Mouse (Mus musculus): ENCODE results near the gene Prkrip1. TPM values are rescaled to one million over a fixed set of nuclear protein-coding genes. Genes with fewer than 3 reads are reported as not detected.
"Not testable (repeated sequence)": the region's sequence is repeated elsewhere in the genome, so short reads cannot be mapped to it uniquely, and the experiment has no call there.

Gene Prkrip1
- polyA plus RNA-seq, 1 experiment from 2014 or later: 79.6 TPM

GRCm38 (mm10) chr5:136230348-136231035, 31.7 kb upstream of the Prkrip1 start:
- Histone ChIP-seq H3K27me3 (peaks cover 19% of the 10 kb centered on the region), H3K9ac (replicated peaks) (no peak overlapping the region), H3K4me3 (no peak overlapping the region), H3K4me2 (replicated peaks) (no peak overlapping the region), H3K36me3 (peaks cover 37% of the 10 kb centered on the region), H3K9me3 (no peaks in the 10 kb centered on the region), H3K27ac (replicated peaks) (no peak overlapping the region), H3K4me1 (peaks cover 5% of the 10 kb centered on the region; the same call in 1 of the 2 replicates)
- 77% methylated on average over 4 of the region's 4 CpGs for WGBS
- ATAC-seq (ENCODE audit: low FRiP score, low read depth): no peak

DNA sequence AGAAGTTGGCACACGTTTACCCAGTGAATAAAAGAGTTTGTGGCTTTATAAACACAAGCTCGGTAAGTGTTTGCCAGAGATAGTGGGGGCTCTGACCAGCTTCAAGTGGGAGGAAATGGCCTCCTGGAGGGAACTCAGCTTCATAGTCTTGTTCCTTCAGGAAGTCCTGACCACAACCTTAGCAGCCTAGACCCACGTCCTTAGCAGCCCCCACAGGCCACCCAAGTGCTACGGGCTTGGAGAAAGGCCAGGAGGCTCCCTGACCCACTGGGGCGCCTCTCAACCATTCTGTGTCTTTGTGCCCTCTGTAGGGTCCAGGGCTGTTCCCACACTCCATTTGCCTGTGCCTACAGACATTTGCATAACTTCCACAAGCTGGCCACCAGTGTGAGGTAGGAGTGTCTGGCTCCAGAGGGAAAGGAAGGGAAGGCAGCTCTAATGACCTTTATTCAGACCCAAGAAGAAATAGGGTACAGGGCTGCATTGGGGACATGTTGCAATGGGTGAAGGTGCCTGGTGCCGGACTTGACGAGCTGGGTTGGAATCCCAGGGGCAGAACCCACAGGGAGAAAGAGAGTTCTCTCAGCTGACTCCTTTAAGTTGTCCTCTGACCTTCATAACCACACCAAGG, 27.6 kb upstream of the Prkrip1 start:
- peaks cover 68% of the 10 kb centered on the region for H3K36me3 ChIP-seq

DNA sequence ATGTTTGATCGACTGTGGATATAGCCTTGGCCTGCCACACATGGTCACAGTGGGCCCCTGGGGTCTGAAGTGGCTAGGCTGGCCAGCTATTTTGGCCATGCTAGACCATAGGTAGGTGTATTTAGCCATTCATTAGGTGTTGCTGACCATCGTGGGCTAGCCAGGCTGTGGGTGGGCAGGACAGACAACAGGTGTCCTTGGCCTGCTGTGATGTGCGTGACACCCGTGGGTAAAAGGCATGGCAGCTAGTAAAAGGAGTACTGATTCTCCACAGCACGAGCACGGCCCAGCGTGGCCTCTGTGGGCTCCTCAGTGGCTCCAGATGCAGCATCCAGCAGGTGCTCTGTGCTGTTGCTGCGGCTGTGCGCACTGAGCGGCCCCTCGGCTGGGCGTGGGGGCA, 19.8 kb upstream of the Prkrip1 start:
- 85% methylated on average over 12 of the region's 12 CpGs for WGBS
- H3K27ac ChIP-seq (replicated peaks): no peak overlapping the region
- peaks cover 45% of the 10 kb centered on the region for H3K36me3 ChIP-seq
- no peak for ATAC-seq (ENCODE audit: low FRiP score, low read depth)
- H3K4me1 ChIP-seq: no peaks in the 10 kb centered on the region
- no peak overlapping the region for H3K4me2 ChIP-seq (replicated peaks)
- no peaks in the 10 kb centered on the region for H3K27me3 ChIP-seq
- no peak overlapping the region for H3K9ac ChIP-seq (replicated peaks)
- H3K9me3 ChIP-seq: 0 out of 2 replicates have a peak, but pooled peaks cover 6% of the 10 kb centered on the region
- no peak overlapping the region for H3K4me3 ChIP-seq

More for the DNA sequence above, 27.6 kb upstream of the Prkrip1 start:
- no peaks in the 10 kb centered on the region for H3K4me1 ChIP-seq
- no peak overlapping the region for H3K4me2 ChIP-seq (replicated peaks)
- H3K9ac ChIP-seq (replicated peaks): no peak overlapping the region
- peaks cover under 1% of the 10 kb centered on the region; the same call in 1 of the 2 replicates for H3K27me3 ChIP-seq
- 78% methylated on average over 7 of the region's 7 CpGs for WGBS
- H3K27ac ChIP-seq (replicated peaks): no peak overlapping the region
- H3K9me3 ChIP-seq: no peaks in the 10 kb centered on the region
- no peak overlapping the region for H3K4me3 ChIP-seq
- ATAC-seq (ENCODE audit: low FRiP score, low read depth): no peak

- ATAC-seq (ENCODE audit: low FRiP score, low read depth): no peak
- Histone ChIP-seq H3K27me3 (no peaks in the 10 kb centered on the region), H3K9me3 (0 out of 2 replicates have a peak, but pooled peaks cover 6% of the 10 kb centered on the region), H3K4me1 (no peaks in the 10 kb centered on the region), H3K4me3 (no peak overlapping the region), H3K27ac (replicated peaks) (no peak overlapping the region), H3K36me3 (peaks cover 39% of the 10 kb centered on the region), H3K4me2 (replicated peaks) (no peak overlapping the region), H3K9ac (replicated peaks) (no peak overlapping the region)
- WGBS: 73% methylated on average over 4 of the region's 4 CpGs
Observed at GRCm38 (mm10) chr5:136217932-136218381, 19.2 kb upstream of the Prkrip1 start.

DNA sequence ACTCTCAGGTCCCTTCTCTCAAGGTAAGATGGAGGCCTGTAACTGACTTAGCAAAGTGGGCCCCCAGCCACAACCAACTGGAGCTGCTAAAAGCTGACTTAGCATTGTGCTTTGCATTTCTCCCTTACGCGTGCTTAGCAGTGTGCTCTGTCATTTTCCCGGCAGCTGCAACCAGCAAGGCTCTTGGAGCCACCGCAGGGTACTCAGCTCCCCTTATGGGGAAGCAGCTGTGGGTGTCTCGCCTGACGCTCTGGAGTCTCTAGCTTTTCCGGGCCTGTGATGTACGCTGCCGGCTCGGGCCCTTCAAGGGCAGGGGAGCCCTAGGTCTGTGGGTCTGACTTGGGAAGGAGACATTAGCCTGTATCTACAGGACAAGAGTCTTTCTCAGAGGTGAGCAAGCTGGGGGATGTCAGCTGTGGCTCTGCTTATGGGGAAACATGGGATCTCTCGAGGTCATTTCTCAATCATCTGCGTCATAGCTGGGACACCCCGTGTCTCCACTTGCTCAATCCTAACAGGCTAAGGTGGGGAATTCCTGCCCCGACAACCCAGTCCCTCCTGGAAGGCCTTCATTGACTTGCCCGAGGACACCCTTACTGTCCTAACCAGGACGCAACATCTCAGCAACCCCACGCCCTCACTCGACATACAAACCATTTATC, 18.4 kb upstream of the Prkrip1 start:
- Histone ChIP-seq H3K4me1 (no peaks in the 10 kb centered on the region), H3K27ac (replicated peaks) (no peak overlapping the region), H3K4me3 (no peak overlapping the region), H3K9ac (replicated peaks) (no peak overlapping the region), H3K27me3 (no peaks in the 10 kb centered on the region), H3K4me2 (replicated peaks) (no peak overlapping the region), H3K9me3 (0 out of 2 replicates have a peak, but pooled peaks cover 6% of the 10 kb centered on the region), H3K36me3 (peaks cover 33% of the 10 kb centered on the region)
- WGBS: 87% methylated on average over 18 of the region's 18 CpGs
- no peak for ATAC-seq (ENCODE audit: low FRiP score, low read depth)

GRCm38 (mm10) chr5:136215958-136216357, 17.2 kb upstream of the Prkrip1 start:
- Histone ChIP-seq H3K9me3 (0 out of 2 replicates have a peak, but pooled peaks cover 6% of the 10 kb centered on the region), H3K36me3 (peaks cover 21% of the 10 kb centered on the region), H3K4me1 (no peaks in the 10 kb centered on the region), H3K27ac (replicated peaks) (no peak overlapping the region), H3K4me2 (replicated peaks) (no peak overlapping the region), H3K9ac (replicated peaks) (no peak overlapping the region), H3K27me3 (no peaks in the 10 kb centered on the region), H3K4me3 (no peak overlapping the region)
- no peak for ATAC-seq (ENCODE audit: low FRiP score, low read depth)
- 88% methylated on average over 5 of the region's 5 CpGs for WGBS

- H3K4me1 ChIP-seq: no peaks in the 10 kb centered on the region
- H3K9ac ChIP-seq (replicated peaks): no peak overlapping the region
- 84% methylated on average over 3 of the region's 3 CpGs for WGBS
- no peak for ATAC-seq (ENCODE audit: low FRiP score, low read depth)
- H3K4me2 ChIP-seq (replicated peaks): no peak overlapping the region
- H3K9me3 ChIP-seq: 0 out of 2 replicates have a peak, but pooled peaks cover 6% of the 10 kb centered on the region
- no peaks in the 10 kb centered on the region for H3K27me3 ChIP-seq
- peaks cover 20% of the 10 kb centered on the region for H3K36me3 ChIP-seq
- H3K27ac ChIP-seq (replicated peaks): no peak overlapping the region
- no peak overlapping the region for H3K4me3 ChIP-seq
Observed at GRCm38 (mm10) chr5:136215211-136215610, 16.4 kb upstream of the Prkrip1 start.

- H3K36me3 ChIP-seq: peaks cover 8% of the 10 kb centered on the region
- 0 out of 2 replicates have a peak, but pooled peaks cover 6% of the 10 kb centered on the region for H3K9me3 ChIP-seq
- H3K4me2 ChIP-seq (replicated peaks): no peak overlapping the region
- 79% methylated on average over 5 of the region's 5 CpGs for WGBS
- H3K4me3 ChIP-seq: no peak overlapping the region
- H3K27me3 ChIP-seq: no peaks in the 10 kb centered on the region
- no peak for ATAC-seq (ENCODE audit: low FRiP score, low read depth)
- no peaks in the 10 kb centered on the region for H3K4me1 ChIP-seq
- H3K27ac ChIP-seq (replicated peaks): no peak overlapping the region
- no peak overlapping the region for H3K9ac ChIP-seq (replicated peaks)
Observed at GRCm38 (mm10) chr5:136213716-136214115, 15.0 kb upstream of the Prkrip1 start.

GRCm38 (mm10) chr5:136212716-136213115, 14.0 kb upstream of the Prkrip1 start:
- Histone ChIP-seq H3K4me1 (no peaks in the 10 kb centered on the region), H3K9me3 (0 out of 2 replicates have a peak, but pooled peaks cover 6% of the 10 kb centered on the region), H3K4me2 (replicated peaks) (no peak overlapping the region), H3K27ac (replicated peaks) (no peak overlapping the region), H3K27me3 (no peaks in the 10 kb centered on the region), H3K9ac (replicated peaks) (no peak overlapping the region), H3K36me3 (no peaks in the 10 kb centered on the region), H3K4me3 (no peak overlapping the region)
- no peak for ATAC-seq (ENCODE audit: low FRiP score, low read depth)
- WGBS: 95% methylated on average over 11 of the region's 11 CpGs

GRCm38 (mm10) chr5:136211341-136212102, 12.8 kb upstream of the Prkrip1 start:
- H3K27me3 ChIP-seq; H3K4me1 ChIP-seq; H3K9me3 ChIP-seq; H3K4me2 ChIP-seq (replicated peaks); H3K9ac ChIP-seq (replicated peaks); H3K36me3 ChIP-seq; ATAC-seq (ENCODE audit: low FRiP score, low read depth); H3K27ac ChIP-seq (replicated peaks); H3K4me3 ChIP-seq: not testable (repeated sequence)
- 92% methylated on average over 14 of the region's 14 CpGs for WGBS

GRCm38 (mm10) chr5:136210549-136210948, 11.8 kb upstream of the Prkrip1 start:
- no peak for ATAC-seq (ENCODE audit: low FRiP score, low read depth)
- WGBS: 71% methylated on average over 5 of the region's 5 CpGs
- no peak overlapping the region for H3K27ac ChIP-seq (replicated peaks)

More at GRCm38 (mm10) chr5:136210549-136210948, 11.8 kb upstream of the Prkrip1 start:
- Histone ChIP-seq H3K9me3 (0 out of 2 replicates have a peak, but pooled peaks cover 4% of the 10 kb centered on the region), H3K36me3 (no peaks in the 10 kb centered on the region), H3K4me2 (replicated peaks) (no peak overlapping the region), H3K4me3 (no peak overlapping the region), H3K4me1 (no peaks in the 10 kb centered on the region), H3K27me3 (no peaks in the 10 kb centered on the region), H3K9ac (replicated peaks) (no peak overlapping the region)

All from midbrain, embryonic 12.5 days (tissue).